Mouse (Mus musculus) brain, embryonic 14.5 days (tissue): ENCODE results near the gene Nxph4.

ENCODE experiments used
- CTCF ChIP-seq: fragments of 200-500 bp; IDR thresholded peaks from 2 replicates; pipeline ENCODE4 v1.5.1; 2012; ENCODE audit warnings: inconsistent platforms, mild to moderate bottlenecking, moderate library complexity, borderline replicate concordance; ENCODE audit not compliant: insufficient read depth, insufficient read length; ENCODE audit errors: extremely low read depth
- POLR2A ChIP-seq: fragments of 200-500 bp; IDR thresholded peaks from 2 replicates; pipeline ENCODE4 v1.6.1; 2012; ENCODE audit warnings: mild to moderate bottlenecking, inconsistent platforms, borderline replicate concordance; ENCODE audit not compliant: poor library complexity, insufficient read depth, insufficient read length, severe bottlenecking; ENCODE audit errors: extremely low read depth

DNA sequence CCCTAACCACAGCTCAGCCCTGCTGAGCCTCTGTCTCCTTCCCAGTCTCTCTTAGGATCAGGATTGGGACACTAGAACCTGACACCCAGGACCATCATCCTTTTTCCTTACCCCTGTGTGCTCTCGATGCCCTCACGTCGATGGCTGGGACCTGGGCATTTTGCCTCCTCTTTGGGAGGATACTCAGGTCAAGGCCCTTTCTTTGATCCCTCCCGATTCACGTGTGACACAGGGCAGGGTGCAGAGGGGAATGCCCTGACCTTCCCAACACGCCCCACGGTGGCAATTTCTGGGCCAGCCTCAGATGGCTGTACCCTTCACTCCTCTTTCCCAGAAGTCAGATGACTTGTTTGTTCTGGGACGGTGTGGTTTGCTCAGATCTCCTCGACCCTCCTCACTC lies 42.8 kb upstream of the Nxph4 start:
- no peak for TF ChIP-seq POLR2A
- TF ChIP-seq CTCF = no peak
